ENCODE assay signal across 15 mouse cellular contexts in genomic region chr10:125809763-125810361, GRCm38 (mm10).
DNase-seq lines count a peak whose midpoint lies in the region; ATAC-seq and TF ChIP-seq lines count a peak whose summit lies in the region.
"Had no signal": no experiment of that assay in that cellular context is flagged by ENCODE, and none has a peak within 500 bp of the region (broad histone marks: within the 10 kb centered on the region; RNA-seq: fewer than 3 reads in every experiment).

No protein-coding gene starts in this region.

- no peak for DNase-seq in kidney, adult 9 months
- peak; percentile 19 for DNase-seq in brain, embryonic 14.5 days (ENCODE audit: low read depth)
- peak; percentile 19 for DNase-seq in fibroblast of lung, adult 2 months (ENCODE audit: low read depth)
- no peak for DNase-seq in left cerebral cortex, postnatal 14 days (ENCODE audit: low spot score in 2 of 2)
- no peak for DNase-seq in left cerebral cortex, postnatal 4 days
- DNase-seq in liver, embryonic 11.5 days (ENCODE audit: low spot score), result no peak
- DNase-seq: cerebellum, postnatal 10 days; right cerebral cortex, adult 18-20 months; thymus, postnatal 14 days had no signal

- H3K4me3 ChIP-seq in kidney, embryonic 14.5 days (ENCODE audit: low read length), result no peak overlapping the region
- no peak overlapping the region for H3K4me3 ChIP-seq in limb, embryonic 13.5 days
- no peak overlapping the region for H3K4me3 ChIP-seq in liver, embryonic 11.5 days (ENCODE audit: low read depth, low read length)
- H3K4me3 ChIP-seq: heart, embryonic 13.5 days; layer of hippocampus, adult 2 months; liver, embryonic 12.5 days had no signal

- intact Hi-C loops in left cerebral cortex, postnatal 14 days (cut with DNase I), result no loop called here
- intact Hi-C loops in left cerebral cortex, postnatal 4 days (cut with DNase I), result no loop called here

- H3K36me3 ChIP-seq in kidney, embryonic 14.5 days (ENCODE audit: control insufficient read depth, insufficient read depth, low read length), result no peaks in the 10 kb centered on the region
- no peaks in the 10 kb centered on the region for H3K36me3 ChIP-seq in limb, embryonic 13.5 days
- H3K36me3 ChIP-seq in liver, embryonic 11.5 days (ENCODE audit: control insufficient read depth, insufficient read depth, low read length), result no peaks in the 10 kb centered on the region
- H3K36me3 ChIP-seq: heart, embryonic 13.5 days; liver, embryonic 12.5 days had no signal

- 16% methylated on average over 8 of the region's 8 CpGs for WGBS in kidney, embryonic 14.5 days
- WGBS in limb, embryonic 13.5 days, result 15% methylated on average over 8 of the region's 8 CpGs
- WGBS in liver, embryonic 11.5 days, result 71% methylated on average over 8 of the region's 8 CpGs

- no peaks in the 10 kb centered on the region for H3K27me3 ChIP-seq in kidney, embryonic 14.5 days (ENCODE audit: control insufficient read depth, insufficient read depth, low read length)
- no peaks in the 10 kb centered on the region for H3K27me3 ChIP-seq in limb, embryonic 13.5 days
- H3K27me3 ChIP-seq in liver, embryonic 11.5 days (replicated peaks; ENCODE audit: control insufficient read depth, insufficient read depth, low read length), result no peaks in the 10 kb centered on the region
- H3K27me3 ChIP-seq: heart, embryonic 13.5 days; liver, embryonic 12.5 days had no signal

- H3K4me2 ChIP-seq in kidney, embryonic 14.5 days (replicated peaks; ENCODE audit: low read depth, low read length), result no peak overlapping the region
- peak overlapping the region; percentile 39 for H3K4me2 ChIP-seq in limb, embryonic 13.5 days (replicated peaks)
- H3K4me2 ChIP-seq in liver, embryonic 11.5 days, result no peak overlapping the region
- H3K4me2 ChIP-seq: heart, embryonic 13.5 days; liver, embryonic 12.5 days had no signal

- peaks cover 23% of the 10 kb centered on the region for H3K4me1 ChIP-seq in kidney, embryonic 14.5 days (ENCODE audit: control insufficient read depth, insufficient read depth, low read length)
- peaks cover 52% of the 10 kb centered on the region for H3K4me1 ChIP-seq in limb, embryonic 13.5 days
- no peaks in the 10 kb centered on the region for H3K4me1 ChIP-seq in liver, embryonic 11.5 days (replicated peaks; ENCODE audit: control insufficient read depth, insufficient read depth, low read length)
- H3K4me1 ChIP-seq: heart, embryonic 13.5 days; liver, embryonic 12.5 days had no signal

- peak; percentile 88 for ATAC-seq in kidney, embryonic 14.5 days (ENCODE audit: low FRiP score, low TSS enrichment)
- ATAC-seq in limb, embryonic 13.5 days (ENCODE audit: low FRiP score, low read depth), result peak; percentile 93
- no peak for ATAC-seq in liver, embryonic 11.5 days (replicated peaks; ENCODE audit: low FRiP score)
- ATAC-seq: inflammation-experienced regulatory T-cells, adult 6 months; liver, embryonic 12.5 days had no signal

- peak overlapping the region; percentile 71; the same call in 1 of the 2 replicates for H3K27ac ChIP-seq in kidney, embryonic 14.5 days (ENCODE audit: low read depth, low read length)
- peak overlapping the region; percentile 87 for H3K27ac ChIP-seq in limb, embryonic 13.5 days
- H3K27ac ChIP-seq in liver, embryonic 11.5 days (ENCODE audit: low read depth, low read length), result no peak overlapping the region
- H3K27ac ChIP-seq: heart, embryonic 13.5 days; layer of hippocampus, adult 2 months; liver, embryonic 12.5 days had no signal

- no peaks in the 10 kb centered on the region for H3K9me3 ChIP-seq in kidney, embryonic 14.5 days (ENCODE audit: control insufficient read depth, low read length)
- H3K9me3 ChIP-seq in limb, embryonic 13.5 days, result no peaks in the 10 kb centered on the region
- no peaks in the 10 kb centered on the region for H3K9me3 ChIP-seq in liver, embryonic 11.5 days (ENCODE audit: control insufficient read depth, low read length)
- H3K9me3 ChIP-seq: heart, embryonic 13.5 days; liver, embryonic 12.5 days had no signal

- no peak for TF ChIP-seq CTCF in brain, embryonic 14.5 days (IDR thresholded peaks at IDR 0.05; ENCODE audit: borderline replicate concordance, extremely low read depth, insufficient read depth, insufficient read length)

- no peak for TF ChIP-seq POLR2A in brain, embryonic 14.5 days (IDR thresholded peaks at IDR 0.05; ENCODE audit: borderline replicate concordance, extremely low read depth, insufficient read depth, insufficient read length, poor library complexity, severe bottlenecking)

- no peak overlapping the region for H3K9ac ChIP-seq in kidney, embryonic 14.5 days (ENCODE audit: low read depth, low read length)
- no peak overlapping the region for H3K9ac ChIP-seq in limb, embryonic 13.5 days
- H3K9ac ChIP-seq in liver, embryonic 11.5 days (ENCODE audit: low read depth, low read length), result no peak overlapping the region
- H3K9ac ChIP-seq: heart, embryonic 13.5 days; liver, embryonic 12.5 days had no signal

Comparison
In these comparisons a context has a peak if more than half of its experiments do, and no peak if none do; other contexts are left out.
1. DNase-seq: peak in brain, embryonic 14.5 days (single experiment) and fibroblast of lung, adult 2 months (single experiment); none in kidney, adult 9 months (single experiment), left cerebral cortex, postnatal 14 days (0 of 2), left cerebral cortex, postnatal 4 days (single experiment) and liver, embryonic 11.5 days (single experiment).